Mouse (Mus musculus): ENCODE measurements around the gene Spata31d1b.

GRCm38 (mm10) chr13:59733936-59734335, 21.9 kb downstream of the Spata31d1b start:
- TF ChIP-seq CTCF (conservative IDR thresholded peaks at IDR 0.05; ENCODE audit: low read length), result no peak
- no peak for TF ChIP-seq POU5F1 (IDR thresholded peaks at IDR 0.05; ENCODE audit: borderline replicate concordance, low read length)
